Mouse (Mus musculus): ENCODE data around the gene Med8.

Med8 gene

GRCm38 (mm10) chr4:118436820-118437603 is 27.9 kb downstream of the Med8 start, which contains the start of gene Cdc20:
Gene Cdc20 (minus strand): TSS chr4:118437352.
- Histone ChIP-seq H3K36me3 (ENCODE audit: insufficient read depth, low read length) (peaks cover 47% of the 10 kb centered on the region), H3K9me3 (ENCODE audit: low read length) (no peaks in the 10 kb centered on the region), H3K27me3 (ENCODE audit: insufficient read depth, low read length) (no peaks in the 10 kb centered on the region)

GRCm38 (mm10) chr4:118437829-118438253 is 28.7 kb downstream of the Med8 start:
- no peak for TF ChIP-seq POU5F1 (IDR thresholded peaks at IDR 0.05; ENCODE audit: borderline replicate concordance, low read length)
- no peak for TF ChIP-seq NANOG (IDR thresholded peaks at IDR 0.05; ENCODE audit: borderline replicate concordance, low read length)
- no peak for TF ChIP-seq CTCF (conservative IDR thresholded peaks at IDR 0.05; ENCODE audit: low read length)
- Histone ChIP-seq H3K4me1 (replicated peaks; ENCODE audit: low read depth, low read length) (peaks cover 43% of the 10 kb centered on the region), H3K27me3 (ENCODE audit: insufficient read depth, low read length) (peaks cover 5% of the 10 kb centered on the region; the same call in 1 of the 2 replicates), H3K9me3 (ENCODE audit: low read length) (no peaks in the 10 kb centered on the region), H3K4me3 (replicated peaks; ENCODE audit: low read length) (peak overlapping the region; percentile 97), H3K36me3 (ENCODE audit: insufficient read depth, low read length) (peaks cover 38% of the 10 kb centered on the region)

More at GRCm38 (mm10) chr4:118436820-118437603, 27.9 kb downstream of the Med8 start, which contains the start of gene Cdc20:
- no peak for TF ChIP-seq NANOG (IDR thresholded peaks at IDR 0.05; ENCODE audit: borderline replicate concordance, low read length)
- TF ChIP-seq POU5F1 (IDR thresholded peaks at IDR 0.05; ENCODE audit: borderline replicate concordance, low read length): no peak
- no peak for TF ChIP-seq CTCF (conservative IDR thresholded peaks at IDR 0.05; ENCODE audit: low read length)
- H3K4me3 ChIP-seq (replicated peaks; ENCODE audit: low read length): peak within 1 kb of the TSS; percentile 97
- peaks cover 52% of the 10 kb centered on the region for H3K4me1 ChIP-seq (replicated peaks; ENCODE audit: low read depth, low read length)

DNA sequence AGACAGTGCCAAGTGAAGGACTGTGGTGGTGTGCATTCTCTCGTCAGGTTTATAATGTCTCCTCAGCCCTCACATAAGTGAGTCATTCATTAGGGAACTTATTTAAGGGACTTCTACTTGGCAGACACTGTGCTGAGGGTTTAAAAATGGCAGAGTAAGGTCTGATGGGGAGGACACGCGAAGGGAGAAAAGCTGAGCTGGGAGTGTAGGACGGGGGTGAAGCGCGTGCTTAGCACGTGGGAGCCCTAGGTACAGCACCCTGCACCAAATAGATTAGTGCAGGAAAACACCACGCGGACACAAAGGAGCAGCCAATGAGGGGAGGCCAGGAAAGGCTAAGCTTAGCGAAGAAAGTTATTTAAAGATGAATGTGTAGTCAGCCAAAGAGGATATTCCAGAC is 36.0 kb downstream of the Med8 start:
- peaks cover 32% of the 10 kb centered on the region for H3K27me3 ChIP-seq (ENCODE audit: insufficient read depth, low read length)
- H3K4me3 ChIP-seq (replicated peaks; ENCODE audit: low read length): peak overlapping the region; percentile 79; the same call in 1 of the 2 replicates
- TF ChIP-seq NANOG (IDR thresholded peaks at IDR 0.05; ENCODE audit: borderline replicate concordance, low read length) (no peak), POU5F1 (IDR thresholded peaks at IDR 0.05; ENCODE audit: borderline replicate concordance, low read length) (no peak), CTCF (conservative IDR thresholded peaks at IDR 0.05; ENCODE audit: low read length) (no peak)
- no peaks in the 10 kb centered on the region for H3K9me3 ChIP-seq (ENCODE audit: low read length)
- H3K36me3 ChIP-seq (ENCODE audit: insufficient read depth, low read length): no peaks in the 10 kb centered on the region
- H3K4me1 ChIP-seq (replicated peaks; ENCODE audit: low read depth, low read length): peaks cover 33% of the 10 kb centered on the region

DNA sequence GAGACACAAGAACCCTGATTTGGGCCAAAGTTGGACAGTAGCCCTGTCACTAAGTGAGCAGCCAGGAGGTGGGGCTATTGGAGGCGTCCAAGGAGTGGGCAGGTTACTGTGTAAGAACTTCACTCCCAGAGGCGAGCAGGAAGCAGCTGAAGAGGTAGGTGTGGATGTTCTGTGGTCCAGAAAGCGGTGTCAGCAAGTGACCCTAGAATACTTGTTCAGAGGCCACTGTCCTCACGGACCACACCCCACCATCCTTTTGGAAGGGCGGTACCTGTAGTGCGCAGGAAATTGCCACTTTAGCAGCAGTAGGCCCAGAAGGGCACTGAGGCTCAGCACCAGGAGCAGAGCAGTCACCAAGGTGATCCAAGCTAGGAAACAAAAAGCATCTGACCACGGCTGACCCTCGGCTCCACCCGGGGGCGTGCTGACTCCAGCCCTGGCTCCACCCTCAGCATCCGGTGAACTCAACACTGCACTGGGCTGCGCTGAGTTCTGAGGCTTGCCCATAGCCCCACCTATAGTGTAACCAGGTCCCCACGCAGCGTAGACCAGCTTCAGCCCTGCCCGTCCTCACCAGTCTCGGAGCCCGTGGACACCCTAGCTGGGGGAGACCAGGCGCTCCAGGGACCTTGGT is 36.8 kb downstream of the Med8 start:
- peak overlapping the region; percentile 79 for H3K4me3 ChIP-seq (replicated peaks; ENCODE audit: low read length)
- H3K9me3 ChIP-seq (ENCODE audit: low read length): no peaks in the 10 kb centered on the region
- 0 out of 2 replicates have a peak, but pooled peaks have one; percentile 18 for TF ChIP-seq CTCF (conservative IDR thresholded peaks at IDR 0.05; ENCODE audit: low read length)
- TF ChIP-seq NANOG (IDR thresholded peaks at IDR 0.05; ENCODE audit: borderline replicate concordance, low read length): no peak
- H3K27me3 ChIP-seq (ENCODE audit: insufficient read depth, low read length): peaks cover 39% of the 10 kb centered on the region
- no peaks in the 10 kb centered on the region for H3K36me3 ChIP-seq (ENCODE audit: insufficient read depth, low read length)
- H3K4me1 ChIP-seq (replicated peaks; ENCODE audit: low read depth, low read length): peaks cover 33% of the 10 kb centered on the region

DNA sequence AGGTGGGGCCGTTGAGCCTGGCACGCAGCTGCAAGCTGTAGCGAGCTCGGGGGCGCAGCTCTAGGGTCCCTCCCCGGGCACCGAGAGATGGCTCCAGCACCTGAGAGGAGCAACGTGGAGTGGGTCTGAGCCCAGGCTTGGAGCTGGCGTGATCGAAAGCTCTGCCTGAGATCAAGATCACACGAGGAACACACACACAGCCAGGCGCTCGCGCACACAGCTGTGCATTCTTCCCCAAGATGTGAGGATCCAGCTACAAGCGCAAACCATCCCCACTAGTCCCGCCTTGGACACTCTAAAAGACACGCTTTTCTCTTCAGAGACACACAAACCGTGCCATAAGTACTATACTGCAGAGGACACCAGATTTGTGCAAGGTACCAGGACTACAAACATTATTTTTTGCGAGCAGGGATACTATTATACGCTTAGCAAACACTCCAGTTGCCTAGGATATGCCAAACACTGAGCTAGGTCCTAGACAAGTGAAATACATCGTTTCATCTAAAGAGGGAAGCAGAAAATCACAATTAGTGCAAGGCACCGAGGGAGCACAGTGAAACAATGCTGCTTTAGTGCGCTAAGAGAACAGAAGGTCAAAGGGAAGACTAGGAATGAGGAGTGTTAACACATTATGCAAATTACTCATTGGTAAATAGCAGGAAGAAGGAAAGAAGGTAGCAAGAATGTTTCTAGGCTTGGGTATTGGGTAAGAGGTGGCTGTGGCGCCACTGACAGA is 37.4 kb downstream of the Med8 start:
- H3K4me3 ChIP-seq (replicated peaks; ENCODE audit: low read length): peak overlapping the region; percentile 79
- peaks cover 33% of the 10 kb centered on the region for H3K4me1 ChIP-seq (replicated peaks; ENCODE audit: low read depth, low read length)
- peaks cover 39% of the 10 kb centered on the region for H3K27me3 ChIP-seq (ENCODE audit: insufficient read depth, low read length)
- H3K36me3 ChIP-seq (ENCODE audit: insufficient read depth, low read length): no peaks in the 10 kb centered on the region
- TF ChIP-seq POU5F1 (IDR thresholded peaks at IDR 0.05; ENCODE audit: borderline replicate concordance, low read length) (no peak), NANOG (IDR thresholded peaks at IDR 0.05; ENCODE audit: borderline replicate concordance, low read length) (no peak), CTCF (conservative IDR thresholded peaks at IDR 0.05; ENCODE audit: low read length) (no peak)
- no peaks in the 10 kb centered on the region for H3K9me3 ChIP-seq (ENCODE audit: low read length)

DNA sequence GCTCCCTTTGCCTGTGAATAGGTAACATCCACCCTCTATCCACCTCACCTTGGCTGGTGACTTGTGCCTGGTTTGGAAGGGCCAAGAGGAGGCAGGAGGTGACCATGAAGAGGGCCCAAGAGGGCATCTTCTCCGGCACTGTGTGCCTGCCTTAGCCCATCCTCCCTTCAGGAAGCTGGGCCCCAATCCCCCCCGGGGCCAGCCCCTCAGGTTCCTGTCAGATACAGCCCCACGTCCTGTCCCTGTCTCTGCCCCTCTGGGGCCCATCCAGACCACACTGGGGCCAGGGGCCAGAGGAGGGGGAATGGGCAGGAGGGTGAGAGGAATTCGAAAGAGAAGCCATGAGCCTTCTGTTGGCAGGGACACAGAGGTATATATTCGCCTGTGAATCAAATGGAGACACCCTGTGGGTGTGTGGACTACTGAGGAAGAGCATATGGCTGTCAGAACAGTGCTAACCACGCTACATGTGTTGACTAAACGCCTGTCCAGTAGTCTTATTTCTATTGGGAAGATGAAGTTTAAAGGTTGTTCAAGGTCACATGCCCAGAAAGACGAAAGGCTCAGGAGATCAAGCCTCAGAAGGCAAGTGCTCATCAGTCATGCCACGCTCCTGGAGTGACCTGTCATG is 48.3 kb downstream of the Med8 start, which contains the start of gene Mpl:
Gene Mpl (minus strand): TSS at position 169 of the 631 bp plus-strand sequence.
- Histone ChIP-seq H3K36me3 (ENCODE audit: insufficient read depth, low read length) (no peaks in the 10 kb centered on the region), H3K4me3 (replicated peaks; ENCODE audit: low read length) (no peak within 1 kb of the TSS), H3K27me3 (ENCODE audit: insufficient read depth, low read length) (peaks cover 32% of the 10 kb centered on the region), H3K9me3 (ENCODE audit: low read length) (no peaks in the 10 kb centered on the region), H3K4me1 (replicated peaks; ENCODE audit: low read depth, low read length) (no peaks in the 10 kb centered on the region; the same call in 1 of the 2 replicates)
- TF ChIP-seq POU5F1 (IDR thresholded peaks at IDR 0.05; ENCODE audit: borderline replicate concordance, low read length) (no peak), NANOG (IDR thresholded peaks at IDR 0.05; ENCODE audit: borderline replicate concordance, low read length) (no peak), CTCF (conservative IDR thresholded peaks at IDR 0.05; ENCODE audit: low read length) (no peak)

GRCm38 (mm10) chr4:118464956-118465355 is 55.8 kb downstream of the Med8 start:
- TF ChIP-seq CTCF (conservative IDR thresholded peaks at IDR 0.05; ENCODE audit: low read length) (no peak), NANOG (IDR thresholded peaks at IDR 0.05; ENCODE audit: borderline replicate concordance, low read length) (no peak), POU5F1 (IDR thresholded peaks at IDR 0.05; ENCODE audit: borderline replicate concordance, low read length) (no peak)
- Histone ChIP-seq H3K4me1 (replicated peaks; ENCODE audit: low read depth, low read length) (peaks cover 5% of the 10 kb centered on the region), H3K27me3 (ENCODE audit: insufficient read depth, low read length) (peaks cover 38% of the 10 kb centered on the region), H3K9me3 (ENCODE audit: low read length) (no peaks in the 10 kb centered on the region), H3K4me3 (replicated peaks; ENCODE audit: low read length) (no peak overlapping the region), H3K36me3 (ENCODE audit: insufficient read depth, low read length) (no peaks in the 10 kb centered on the region)

All from E14TG2a.4 (cell line).